Mouse (Mus musculus) liver, postnatal 0 days (tissue): Measurements from ENCODE around the gene Rnf5.

Source experiments
- CTCF ChIP-seq: sonication (generic); IDR thresholded peaks from 2 replicates; pipeline ENCODE4 v1.5.1; 2016; ENCODE audit warnings: antibody characterized with exemption, low read depth
- EP300 ChIP-seq: IDR thresholded peaks from 2 replicates; pipeline ENCODE4 v1.6.1; 2016; ENCODE audit warnings: antibody characterized with exemption, low read depth, mild to moderate bottlenecking

GRCm38 (mm10) chr17:34629796-34630603 is 26.5 kb upstream of the Rnf5 start:
- no peak for TF ChIP-seq EP300
- TF ChIP-seq CTCF: no peak
